Comparison of ENCODE assay signal across 8 mouse cellular contexts in genomic region chr4:118291231-118291630, GRCm38 (mm10). TPM values are rescaled to one million over a fixed set of nuclear protein-coding genes. Genes with fewer than 3 reads are reported as not detected.
DNase-seq lines count a peak whose midpoint lies in the region; ATAC-seq and TF ChIP-seq lines count a peak whose summit lies in the region.

Ptprf (minus strand) TSS chr4:118291405.

- TF ChIP-seq CTCF in lung, embryonic 14.5 days (IDR thresholded peaks at IDR 0.05; ENCODE audit: low read depth) = no peak

- H3K9me3 ChIP-seq in forebrain, embryonic 15.5 days = no peaks in the 10 kb centered on the region
- H3K9me3 ChIP-seq in hindbrain, embryonic 10.5 days = no peaks in the 10 kb centered on the region
- no peaks in the 10 kb centered on the region for H3K9me3 ChIP-seq in lung, embryonic 14.5 days (ENCODE audit: low read depth, low read length)

- peak within 1 kb of the TSS; percentile 55 for H3K4me3 ChIP-seq in brown adipose tissue, adult 24 weeks (ENCODE audit: insufficient read depth, low read depth, low read length)
- H3K4me3 ChIP-seq in forebrain, embryonic 15.5 days = peak within 1 kb of the TSS; percentile 73
- H3K4me3 ChIP-seq in hindbrain, embryonic 10.5 days = peak within 1 kb of the TSS; percentile 97
- H3K4me3 ChIP-seq in lung, embryonic 14.5 days (ENCODE audit: low read depth, low read length) = peak within 1 kb of the TSS; percentile 80

- DNase-seq in ES-CJ7 (ENCODE audit: low read depth, low spot score) = peak; percentile 66
- peak; percentile 84 for DNase-seq in hindbrain, embryonic 10.5 days (ENCODE audit: low spot score)
- peak in 1 of 2 experiments; percentile 71 for DNase-seq in layer of hippocampus, adult 8-10 months (ENCODE audit: low spot score in 2 of 2)
- peak; percentile 87 for DNase-seq in lung, embryonic 14.5 days
- peak; percentile 81 for DNase-seq in retina, postnatal 1 day
- DNase-seq in yolk sac, embryonic 10.5 days (ENCODE audit: low spot score) = peak; percentile 84

- no peaks in the 10 kb centered on the region for H3K36me3 ChIP-seq in forebrain, embryonic 15.5 days
- H3K36me3 ChIP-seq in hindbrain, embryonic 10.5 days = peaks cover 24% of the 10 kb centered on the region
- peaks cover 12% of the 10 kb centered on the region; the same call in 1 of the 2 replicates for H3K36me3 ChIP-seq in lung, embryonic 14.5 days (ENCODE audit: insufficient read depth)

- H3K27me3 ChIP-seq in forebrain, embryonic 15.5 days = no peaks in the 10 kb centered on the region
- H3K27me3 ChIP-seq in hindbrain, embryonic 10.5 days (ENCODE audit: insufficient read depth, poor library complexity, severe bottlenecking) = peaks cover 15% of the 10 kb centered on the region
- H3K27me3 ChIP-seq in lung, embryonic 14.5 days (ENCODE audit: insufficient read depth, low read length) = no peaks in the 10 kb centered on the region

- ATAC-seq in forebrain, embryonic 15.5 days (replicated peaks) = peak; percentile 56
- peak; percentile 60 for ATAC-seq in lung, embryonic 14.5 days (ENCODE audit: insufficient read depth)

- H3K9ac ChIP-seq in forebrain, embryonic 15.5 days (replicated peaks) = peak within 1 kb of the TSS; percentile 90
- H3K9ac ChIP-seq in lung, embryonic 14.5 days = peak within 1 kb of the TSS; percentile 89

- H3K4me1 ChIP-seq in brown adipose tissue, adult 24 weeks (ENCODE audit: control insufficient read depth, insufficient read depth, insufficient read length, low read length) = no peaks in the 10 kb centered on the region
- peaks cover 27% of the 10 kb centered on the region for H3K4me1 ChIP-seq in forebrain, embryonic 15.5 days
- H3K4me1 ChIP-seq in hindbrain, embryonic 10.5 days (replicated peaks) = peaks cover 56% of the 10 kb centered on the region
- H3K4me1 ChIP-seq in lung, embryonic 14.5 days (ENCODE audit: insufficient read depth) = peaks cover 14% of the 10 kb centered on the region

- H3K4me2 ChIP-seq in forebrain, embryonic 15.5 days (replicated peaks) = peak within 1 kb of the TSS; percentile 67
- peak within 1 kb of the TSS; percentile 72 for H3K4me2 ChIP-seq in lung, embryonic 14.5 days

- no peak within 1 kb of the TSS for H3K27ac ChIP-seq in brown adipose tissue, adult 24 weeks (replicated peaks; ENCODE audit: low read depth, low read length)
- peak within 1 kb of the TSS; percentile 84 for H3K27ac ChIP-seq in forebrain, embryonic 15.5 days (replicated peaks)
- H3K27ac ChIP-seq in hindbrain, embryonic 10.5 days = peak within 1 kb of the TSS; percentile 99
- H3K27ac ChIP-seq in lung, embryonic 14.5 days (ENCODE audit: low read depth) = peak within 1 kb of the TSS; percentile 94

- WGBS in forebrain, embryonic 15.5 days = 2% methylated on average over 35 of the region's 50 CpGs
- WGBS in hindbrain, embryonic 10.5 days = 2% methylated on average over 37 of the region's 50 CpGs
- WGBS in lung, embryonic 14.5 days = 2% methylated on average over 36 of the region's 50 CpGs

RNA-seq across cellular contexts. Expression of gene Ptprf, which starts in this region (rescaled TPM):
- 0.67 and 0.88 TPM in 2 replicates for polyA plus RNA-seq in brown adipose tissue, adult 24 weeks (2012; ENCODE audit: insufficient read depth, insufficient read length, missing spikeins)
- 75.9 and 76.1 TPM in 2 replicates for polyA plus RNA-seq in forebrain, embryonic 15.5 days (2015; fragmentation: Nextera tagmentation; extraction: Ambion mirVana)
- 104 and 106 TPM in 2 replicates for polyA plus RNA-seq in hindbrain, embryonic 10.5 days (2016; fragmentation: Nextera tagmentation; extraction: Ambion mirVana)
- 10 to 100 TPM; 78.3 to 80.3 (median 78.9) TPM for total RNA-seq in layer of hippocampus, adult 8-10 months (2022)
- polyA plus RNA-seq in lung, embryonic 14.5 days (2014; fragmentation: Nextera tagmentation; extraction: Ambion mirVana) = 69.7 and 75.7 TPM in 2 replicates

Comparison
In these comparisons a context has a peak if more than half of its experiments do, and no peak if none do; other contexts are left out.
1. RNA of gene Ptprf (polyA plus RNA-seq): 104 to 106 TPM in hindbrain, embryonic 10.5 days, 75.9 to 76.1 TPM in forebrain, embryonic 15.5 days and 69.7 to 75.7 TPM in lung, embryonic 14.5 days; 0.67 to 0.88 TPM in brown adipose tissue, adult 24 weeks; every median in the first group is over 10 times any median in the second.
2. Peak in every context shown above with its lines, with median percentiles within 50 percentile points of each other: H3K4me3 ChIP-seq.